Mouse (Mus musculus) telencephalon, adult 2 months (tissue): ENCODE results near the gene Uts2.
A peak's percentile ranks its signal among the peaks of the same experiment; 100 is the strongest.
"Not testable (repeated sequence)": the region's sequence is repeated elsewhere in the genome, so short reads cannot be mapped to it uniquely, and the experiment has no call there.

Experiments used
- DNase-seq: peaks from one replicate; pipeline ENCODE4 v3.0.0-alpha.2; 2011; ENCODE audit warnings: low read depth, low spot score

Uts2 gene

DNA sequence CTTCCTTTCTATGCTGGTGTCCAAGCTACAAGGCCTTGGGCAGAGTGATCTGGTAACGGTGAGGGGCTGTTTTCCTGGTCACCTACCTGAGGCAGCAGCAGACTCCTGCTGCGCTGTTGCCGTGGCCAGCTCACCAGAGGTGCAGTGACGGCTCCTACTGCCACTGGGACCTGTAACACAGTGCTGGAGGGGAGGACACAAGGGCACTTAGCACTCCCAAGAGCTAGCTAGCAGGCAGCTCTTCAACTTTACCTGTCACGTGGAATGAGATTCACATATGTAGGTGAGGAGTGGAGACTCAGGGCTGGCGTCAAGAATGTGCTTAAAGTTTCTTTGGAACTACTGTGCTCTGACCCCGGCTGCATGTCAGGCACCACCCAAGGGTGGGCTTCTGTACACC lies 13.4 kb downstream of the Uts2 start:
- DNase-seq, result no peak

GRCm38 (mm10) chr4:151015946-151016345 lies 19.0 kb downstream of the Uts2 start:
- DNase-seq, result no peak

- DNase-seq, result not testable (repeated sequence)
These were observed 20.5 kb downstream of the Uts2 start for GRCm38 (mm10) chr4:151017356-151017755.

GRCm38 (mm10) chr4:151024152-151024551 lies 27.3 kb downstream of the Uts2 start:
- DNase-seq, result no peak

DNA sequence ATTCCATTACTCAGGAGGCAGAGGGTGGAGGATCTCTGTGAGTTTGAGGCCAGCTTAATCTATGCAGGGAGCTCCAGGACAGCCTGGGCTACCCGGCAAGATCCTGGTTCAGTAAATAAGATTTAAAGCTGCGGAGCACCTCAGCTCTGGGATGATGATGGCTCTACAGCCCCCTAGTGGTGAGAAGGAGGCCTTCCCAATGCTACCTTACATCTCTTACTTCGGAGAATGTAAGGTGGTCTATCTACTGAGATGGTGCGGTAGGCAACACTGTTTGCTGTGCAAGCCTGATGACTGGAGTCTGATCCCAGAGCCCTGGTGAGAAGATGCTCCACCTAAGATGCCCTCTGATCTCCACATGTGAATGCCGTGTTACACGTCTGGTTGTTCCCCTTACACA lies 30.1 kb downstream of the Uts2 start:
- DNase-seq, result no peak

DNA sequence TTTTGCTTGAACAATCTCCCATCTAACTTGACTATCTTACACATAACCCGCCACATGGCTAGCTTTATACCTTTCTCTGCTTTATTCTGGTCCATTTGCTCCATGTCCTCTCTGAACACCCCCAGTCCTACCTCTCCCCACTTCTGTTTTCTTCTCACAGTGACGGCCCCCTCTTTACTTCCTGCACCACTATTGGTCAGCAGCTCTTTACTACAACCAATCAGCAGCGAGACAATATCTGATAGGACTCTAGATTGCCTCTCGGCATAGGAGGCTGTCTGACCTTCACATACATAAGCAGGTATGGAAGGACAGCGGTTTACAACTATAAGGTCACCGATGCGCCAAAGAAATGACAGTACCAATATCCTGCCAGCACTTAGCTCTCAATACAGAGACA lies 39.6 kb downstream of the Uts2 start:
- DNase-seq, result no peak

GRCm38 (mm10) chr4:151037800-151038199 lies 40.9 kb downstream of the Uts2 start:
- no peak for DNase-seq

DNA sequence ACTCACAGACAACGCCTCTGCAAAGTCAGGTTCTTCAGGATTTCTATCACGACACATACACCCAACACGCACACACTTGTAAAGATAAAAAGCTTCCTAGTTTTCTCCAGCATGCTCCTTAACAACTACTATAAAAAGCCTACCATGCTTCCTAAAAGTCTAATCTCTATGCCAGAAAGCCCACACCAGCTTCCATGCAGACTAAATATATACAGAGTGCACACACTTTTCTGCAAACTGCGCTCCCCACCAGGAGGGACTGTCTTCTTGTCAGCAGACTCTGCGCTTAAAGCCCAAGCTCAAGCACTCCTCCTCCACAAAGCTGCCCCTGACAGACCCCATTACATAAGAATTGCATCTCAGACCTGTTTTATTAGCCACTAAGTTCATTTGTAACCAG lies 44.6 kb downstream of the Uts2 start:
- DNase-seq, result peak; percentile 80

DNA sequence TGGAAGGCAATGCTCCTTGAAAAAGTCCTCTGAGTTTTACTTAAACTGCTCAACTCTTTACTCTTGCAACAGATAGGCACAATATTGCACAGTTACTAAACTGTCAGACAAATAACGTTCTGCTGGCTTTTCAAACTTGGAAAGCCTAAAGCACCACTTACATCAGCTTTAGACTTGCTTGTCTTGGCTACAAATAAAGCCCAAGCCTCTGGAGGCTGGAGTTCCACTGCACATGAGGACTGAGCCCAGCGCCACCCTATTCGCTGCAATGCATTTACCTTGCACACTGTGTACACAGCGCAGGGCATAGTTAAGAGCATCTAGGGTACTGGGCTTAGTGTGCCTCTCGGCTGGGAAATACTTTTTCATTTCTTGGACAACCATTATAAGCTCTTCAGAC lies 46.4 kb downstream of the Uts2 start:
- DNase-seq, result no peak

- peak; percentile 93 for DNase-seq
These were observed 47.4 kb downstream of the Uts2 start, which contains the start of gene Per3 for GRCm38 (mm10) chr4:151044037-151044943. Gene Per3, minus strand, starts transcription at chr4:151044665.

- peak; percentile 82 for DNase-seq
These were observed 48.2 kb downstream of the Uts2 start for GRCm38 (mm10) chr4:151044944-151045570.

DNA sequence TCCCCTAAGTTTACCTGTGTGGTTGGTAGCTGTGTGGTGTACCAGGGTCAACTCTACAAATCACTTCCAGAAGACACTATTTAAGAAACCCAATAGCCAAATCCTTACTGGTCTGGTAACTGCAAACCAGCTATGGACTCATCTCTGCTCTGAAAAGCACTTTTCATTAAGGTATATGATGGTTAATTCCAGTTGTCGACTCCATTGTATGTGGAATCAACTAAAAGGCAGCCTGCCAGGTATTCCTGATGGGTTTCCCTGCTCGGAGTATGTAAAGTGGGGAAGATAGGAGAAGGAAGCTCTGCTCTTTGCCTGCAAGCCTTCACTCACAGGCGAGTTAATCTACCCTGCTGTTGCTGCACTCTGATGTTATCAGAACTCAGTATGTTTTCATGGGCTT lies 49.6 kb downstream of the Uts2 start:
- DNase-seq, result no peak

DNA sequence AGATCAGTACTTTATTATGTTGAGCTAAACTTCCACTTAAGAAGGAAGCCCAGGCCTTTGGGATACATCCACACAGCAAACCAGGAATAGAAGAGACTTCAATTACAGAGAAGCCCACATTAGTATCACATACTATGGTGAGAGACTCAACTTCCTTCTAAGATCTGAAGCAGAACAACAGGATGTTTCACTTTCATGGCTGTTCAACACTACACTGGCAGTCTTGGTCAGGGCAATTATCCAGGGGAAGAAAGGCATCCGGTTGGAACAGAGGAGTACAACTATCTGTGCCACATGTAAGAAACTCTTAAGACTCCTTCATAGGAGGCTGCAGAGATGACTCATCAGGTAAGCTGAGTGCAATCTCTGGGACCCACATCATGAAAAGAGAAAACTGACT lies 54.3 kb downstream of the Uts2 start:
- DNase-seq, result no peak
